Mouse (Mus musculus) stomach, embryonic 14.5 days (tissue): ENCODE measurements at regions not wholly inside any gene's neighbourhood (a gene's known extent, or its start where the extent isn't known, plus 50 kb on each side); places are given as distances from the start of the nearest gene placed in this dataset.

ENCODE experiments used
- ATAC-seq: fragments of 200-750 bp; cut with Nextera tagmentation; 2 replicates; pipeline ENCODE4 v1.8.0; 2017; ENCODE audit warnings: low read depth, moderate TSS enrichment; ENCODE audit not compliant: insufficient number of reproducible peaks, insufficient read depth, low FRiP score
- H3K27ac ChIP-seq: fragments of 300-500 bp; sonication (generic); 2 replicates; pipeline ENCODE4 v1.5.1; 2014; ENCODE audit warnings: mild to moderate bottlenecking, low read length, moderate library complexity, mixed read lengths
- H3K27me3 ChIP-seq: fragments of 300-500 bp; sonication (generic); 2 replicates; pipeline ENCODE4 v1.6.1; 2014; ENCODE audit warnings: low read length, control low read depth, mixed read lengths; ENCODE audit not compliant: control insufficient read depth, insufficient read depth
- H3K36me3 ChIP-seq: fragments of 300-500 bp; sonication (generic); 2 replicates; pipeline ENCODE4 v1.6.1; 2014; ENCODE audit warnings: mild to moderate bottlenecking, control low read depth, low read length, moderate library complexity, mixed read lengths; ENCODE audit not compliant: control insufficient read depth, insufficient read depth
- H3K4me1 ChIP-seq: fragments of 300-500 bp; sonication (generic); 2 replicates; pipeline ENCODE4 v1.6.1; 2014; ENCODE audit warnings: low read length, control low read depth, mixed read lengths; ENCODE audit not compliant: control insufficient read depth, insufficient read depth
- H3K4me2 ChIP-seq: fragments of 300-500 bp; sonication (generic); replicated peaks from 2 replicates; pipeline ENCODE4 v1.6.1; 2014; ENCODE audit warnings: low read depth, low read length, control low read depth
- H3K4me3 ChIP-seq: fragments of 300-500 bp; sonication (generic); 2 replicates; pipeline ENCODE4 v1.5.1; 2014; ENCODE audit warnings: low read depth, low read length, control low read depth
- H3K9ac ChIP-seq: fragments of 300-500 bp; sonication (generic); replicated peaks from 2 replicates; pipeline ENCODE4 v1.6.1; 2014; ENCODE audit warnings: low read depth, mild to moderate bottlenecking, control low read depth, low read length, moderate library complexity, mixed read lengths
- H3K9me3 ChIP-seq: fragments of 300-500 bp; sonication (generic); 2 replicates; pipeline ENCODE4 v1.6.1; 2016; ENCODE audit warnings: low read depth, low read length, control low read depth; ENCODE audit not compliant: control insufficient read depth
- WGBS: fragments of 180-500 bp; shearing (Covaris S2); extraction: QIAGEN DNeasy Blood & Tissue Kit; methylation state at CpG from one replicate; pipeline ENCODE4 v1.1.7; 2014; 5-methylcytosine and 5-hydroxymethylcytosine counted together

DNA sequence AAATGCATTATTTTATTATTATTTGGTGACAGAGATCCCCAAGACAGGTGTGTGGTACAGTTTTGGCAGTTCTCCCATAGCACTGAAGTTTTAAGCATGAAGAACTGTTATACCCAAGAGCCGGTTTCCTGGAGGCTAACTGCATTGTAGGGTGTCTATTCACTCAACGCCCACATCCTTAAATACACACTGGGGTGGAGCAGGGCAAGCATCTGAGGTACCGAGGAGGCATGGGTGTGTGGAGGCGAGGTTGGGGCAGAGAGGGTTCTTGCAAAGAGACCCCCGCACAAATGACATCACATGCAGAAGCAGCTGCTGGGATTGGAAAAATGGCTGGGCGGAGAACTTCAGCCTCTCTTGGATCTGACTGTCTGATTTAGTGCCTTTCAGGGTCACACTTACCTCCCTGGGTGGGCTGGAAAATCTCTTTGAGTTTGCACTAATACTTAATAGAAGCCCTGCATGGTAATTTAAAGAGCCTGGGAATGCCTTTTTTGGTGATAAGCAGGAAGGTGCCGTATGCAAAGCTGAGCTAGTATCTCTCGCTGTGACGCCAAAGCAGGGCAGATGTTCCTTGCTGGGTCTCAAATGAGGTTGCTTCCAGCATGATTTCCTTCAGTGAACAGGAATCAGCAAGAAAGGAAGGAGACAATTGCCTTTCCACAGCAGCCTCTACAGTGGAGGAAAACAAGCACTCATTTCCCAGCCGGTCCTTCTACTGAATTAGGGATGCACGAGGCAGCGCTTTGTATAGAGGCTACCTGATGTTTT lies 53.9 kb upstream of the Mdm1 start:
- Histone ChIP-seq H3K27me3 (no peaks in the 10 kb centered on the region), H3K4me2 (peak overlapping the region; percentile 0; the same call in 1 of the 2 replicates), H3K27ac (no peak overlapping the region), H3K9ac (no peak overlapping the region), H3K4me1 (no peaks in the 10 kb centered on the region), H3K4me3 (no peak overlapping the region), H3K9me3 (no peaks in the 10 kb centered on the region), H3K36me3 (no peaks in the 10 kb centered on the region)
- no peak for ATAC-seq
- WGBS = 18% methylated on average over 12 of the region's 12 CpGs

DNA sequence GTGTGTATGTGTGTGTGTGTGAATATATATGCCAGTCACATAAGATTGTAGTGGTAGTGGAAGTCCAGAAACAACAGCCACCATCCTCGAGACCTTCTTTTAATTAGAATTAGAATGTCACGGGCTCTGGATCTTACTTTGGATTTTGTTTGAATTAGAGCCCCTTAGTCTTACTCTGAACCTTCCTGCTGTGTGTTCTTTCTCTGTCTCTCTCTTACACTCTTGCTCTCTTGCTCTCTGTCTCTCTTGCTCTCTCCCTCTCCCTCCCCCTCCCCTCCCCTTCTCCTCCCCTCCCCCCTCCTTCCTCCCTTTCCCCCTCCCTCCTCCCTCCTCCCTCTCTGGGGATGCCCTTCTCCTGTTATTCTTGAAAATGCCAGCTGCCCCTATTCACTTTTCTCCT lies 53.1 kb upstream of the Mdm1 start:
- Histone ChIP-seq H3K4me1 (no peaks in the 10 kb centered on the region), H3K27me3 (no peaks in the 10 kb centered on the region), H3K36me3 (no peaks in the 10 kb centered on the region), H3K9ac (no peak overlapping the region), H3K27ac (no peak overlapping the region), H3K9me3 (no peaks in the 10 kb centered on the region), H3K4me3 (no peak overlapping the region), H3K4me2 (no peak overlapping the region)
- no peak for ATAC-seq
- WGBS = 51% methylated on average over 2 of the region's 2 CpGs

DNA sequence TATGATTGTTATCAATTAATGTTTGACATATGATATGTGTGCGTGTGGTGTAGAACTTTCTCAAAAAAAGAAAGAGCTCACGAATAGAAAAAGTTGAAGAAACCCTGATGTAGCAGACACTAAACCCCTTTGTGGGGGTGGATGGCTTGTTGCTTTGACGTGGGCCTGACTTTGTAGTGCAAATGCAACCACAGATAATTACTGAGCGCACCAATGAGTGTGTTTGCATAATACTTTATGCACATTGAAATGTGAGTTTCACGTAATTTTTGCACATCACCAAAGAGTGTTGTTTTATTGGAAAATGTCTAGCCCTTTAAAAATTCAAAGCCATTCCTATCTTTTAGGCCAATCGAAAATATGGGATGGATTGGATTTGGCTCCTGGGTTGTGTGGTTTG lies 51.7 kb upstream of the Mdm1 start:
- no peak overlapping the region for H3K27ac ChIP-seq
- no peak overlapping the region for H3K9ac ChIP-seq
- no peaks in the 10 kb centered on the region for H3K36me3 ChIP-seq
- no peak overlapping the region for H3K4me2 ChIP-seq
- no peaks in the 10 kb centered on the region for H3K9me3 ChIP-seq
- H3K4me3 ChIP-seq = no peak overlapping the region
- no peaks in the 10 kb centered on the region for H3K4me1 ChIP-seq
- no peaks in the 10 kb centered on the region for H3K27me3 ChIP-seq
- no peak for ATAC-seq
- 84% methylated on average over 6 of the region's 6 CpGs for WGBS

DNA sequence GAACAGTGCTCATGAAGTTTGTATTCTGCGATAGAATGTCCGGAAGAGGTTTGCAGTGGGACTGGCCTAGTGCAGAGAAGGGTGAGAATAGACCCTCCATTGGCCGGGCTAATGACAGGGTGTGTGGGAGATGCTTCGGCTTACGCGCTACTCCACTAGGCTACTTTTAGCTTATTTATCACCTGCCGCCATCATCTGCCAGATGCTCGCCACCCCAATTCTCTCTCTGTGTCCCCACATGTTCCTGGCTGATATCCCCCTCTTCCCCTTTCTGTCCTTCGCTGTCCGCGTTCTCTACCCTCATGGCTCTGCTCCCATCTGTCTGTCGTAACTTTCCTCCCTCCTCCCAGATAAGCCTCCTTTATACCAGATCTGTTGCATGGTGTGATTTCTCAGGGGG lies 50.1 kb upstream of the Mdm1 start:
- Histone ChIP-seq H3K4me2 (no peak overlapping the region), H3K27me3 (no peaks in the 10 kb centered on the region), H3K4me3 (no peak overlapping the region), H3K9ac (no peak overlapping the region), H3K9me3 (no peaks in the 10 kb centered on the region), H3K4me1 (no peaks in the 10 kb centered on the region), H3K36me3 (no peaks in the 10 kb centered on the region), H3K27ac (no peak overlapping the region)
- ATAC-seq = no peak
- 90% methylated on average over 12 of the region's 12 CpGs for WGBS
